Mouse (Mus musculus): ENCODE results near the gene Nt5c2.

GRCm38 (mm10) chr19:46970121-46970729, 44.7 kb downstream of the Nt5c2 start:
- TF ChIP-seq EP300 (IDR thresholded peaks at IDR 0.05): no peak; the same call in 1 of the 2 replicates
- TF ChIP-seq CTCF (IDR thresholded peaks at IDR 0.05): no peak

Measured in lung, postnatal 0 days (tissue).